Mouse (Mus musculus): ENCODE measurements around the gene BC017158. TPM values are rescaled to one million over a fixed set of nuclear protein-coding genes. Genes with fewer than 3 reads are reported as not detected.

The BC017158 gene
- polyA plus RNA-seq, 1 experiment from 2014 or later, result 20.0 TPM

DNA sequence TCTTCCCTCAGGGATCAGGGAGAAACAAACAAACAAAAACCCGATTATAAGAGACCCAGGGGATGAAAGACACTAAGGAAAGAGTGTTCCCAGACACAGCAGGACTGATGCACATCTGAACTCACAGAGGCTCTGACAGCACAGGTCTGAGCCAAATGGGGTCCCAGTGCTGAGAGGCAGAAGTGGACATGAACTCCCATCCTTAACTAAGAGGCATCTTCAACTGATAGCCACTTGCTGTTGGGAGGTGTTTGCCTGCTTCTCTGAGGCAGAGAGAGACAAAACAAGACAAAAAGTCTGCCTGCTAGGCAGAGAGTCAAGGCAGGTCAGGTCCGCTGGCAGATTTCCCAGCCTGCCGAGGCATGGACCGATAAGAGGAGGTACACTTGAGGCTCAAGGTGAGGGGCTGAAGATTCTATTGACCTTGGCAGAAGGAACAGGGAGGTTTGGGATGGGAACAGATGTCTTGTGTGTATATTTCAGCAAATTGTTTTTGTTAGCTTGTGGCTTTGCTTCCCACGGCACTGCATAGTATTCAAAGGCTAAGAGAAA lies 41.1 kb downstream of the BC017158 start:
- WGBS, result 28% methylated on average over 5 of the region's 5 CpGs
- Histone ChIP-seq H3K27ac (ENCODE audit: poor library complexity, severe bottlenecking) (peak overlapping the region; percentile 17; the same call in 1 of the 2 replicates), H3K4me3 (no peak overlapping the region), H3K4me2 (peak overlapping the region; percentile 28; the same call in 1 of the 2 replicates), H3K27me3 (replicated peaks) (no peaks in the 10 kb centered on the region), H3K9ac (no peak overlapping the region), H3K4me1 (replicated peaks) (peaks cover 34% of the 10 kb centered on the region), H3K9me3 (replicated peaks) (no peaks in the 10 kb centered on the region), H3K36me3 (peaks cover 25% of the 10 kb centered on the region)
- ATAC-seq (ENCODE audit: insufficient number of reproducible peaks, low FRiP score), result no peak; the same call in 1 of the 2 replicates

DNA sequence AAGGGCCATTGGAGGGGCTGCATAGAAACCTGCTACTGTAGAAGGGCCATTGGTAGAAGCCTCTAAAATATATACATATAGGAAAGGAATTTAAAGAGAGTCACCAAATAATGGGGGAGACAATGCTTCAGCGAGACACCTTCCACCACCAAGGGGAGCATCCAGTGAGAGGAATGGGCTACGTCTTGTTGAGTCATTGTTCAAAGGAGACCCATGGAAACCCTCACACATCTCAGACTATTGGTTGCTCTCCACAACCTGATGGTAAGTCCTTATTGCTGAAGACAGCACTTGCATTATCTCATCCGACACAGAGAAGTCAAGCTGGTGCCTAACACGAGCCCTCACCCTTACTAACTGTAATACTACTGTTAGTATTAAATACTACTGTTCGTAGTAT lies 42.2 kb downstream of the BC017158 start:
- no peak overlapping the region for H3K9ac ChIP-seq
- no peak for ATAC-seq (ENCODE audit: insufficient number of reproducible peaks, low FRiP score)
- H3K27me3 ChIP-seq (replicated peaks), result no peaks in the 10 kb centered on the region
- no peak overlapping the region for H3K4me3 ChIP-seq
- H3K9me3 ChIP-seq (replicated peaks), result no peaks in the 10 kb centered on the region
- H3K36me3 ChIP-seq, result peaks cover 35% of the 10 kb centered on the region
- H3K27ac ChIP-seq (ENCODE audit: poor library complexity, severe bottlenecking), result no peak overlapping the region
- 83% methylated on average over 5 of the region's 5 CpGs for WGBS
- peaks cover 38% of the 10 kb centered on the region for H3K4me1 ChIP-seq (replicated peaks)
- H3K4me2 ChIP-seq, result no peak overlapping the region

DNA sequence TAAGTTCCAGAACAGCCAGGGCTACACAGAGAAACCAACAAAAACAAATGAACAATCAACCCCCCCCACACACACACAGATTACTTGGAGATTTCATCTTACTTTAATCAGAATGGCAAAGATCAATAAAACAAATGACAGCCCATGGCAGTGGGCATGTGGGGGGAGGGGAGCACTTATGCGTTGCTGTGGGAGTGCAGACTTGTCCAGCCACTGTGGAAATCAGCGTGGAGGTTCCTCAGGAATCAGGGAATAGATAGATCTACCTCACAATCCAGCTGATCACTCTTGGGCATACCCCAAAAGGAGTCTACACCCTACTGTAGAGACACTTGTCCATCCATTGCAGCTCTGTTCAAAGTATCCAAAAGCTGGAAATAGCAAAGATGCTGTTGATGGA lies 43.0 kb downstream of the BC017158 start:
- H3K4me3 ChIP-seq, result no peak overlapping the region
- H3K36me3 ChIP-seq, result peaks cover 43% of the 10 kb centered on the region
- H3K9ac ChIP-seq, result no peak overlapping the region
- no peaks in the 10 kb centered on the region for H3K27me3 ChIP-seq (replicated peaks)
- H3K4me2 ChIP-seq, result no peak overlapping the region
- ATAC-seq (ENCODE audit: insufficient number of reproducible peaks, low FRiP score), result no peak
- 52% methylated on average over 2 of the region's 2 CpGs for WGBS
- no peaks in the 10 kb centered on the region for H3K9me3 ChIP-seq (replicated peaks)
- peaks cover 45% of the 10 kb centered on the region for H3K4me1 ChIP-seq (replicated peaks)
- H3K27ac ChIP-seq (ENCODE audit: poor library complexity, severe bottlenecking), result no peak overlapping the region

DNA sequence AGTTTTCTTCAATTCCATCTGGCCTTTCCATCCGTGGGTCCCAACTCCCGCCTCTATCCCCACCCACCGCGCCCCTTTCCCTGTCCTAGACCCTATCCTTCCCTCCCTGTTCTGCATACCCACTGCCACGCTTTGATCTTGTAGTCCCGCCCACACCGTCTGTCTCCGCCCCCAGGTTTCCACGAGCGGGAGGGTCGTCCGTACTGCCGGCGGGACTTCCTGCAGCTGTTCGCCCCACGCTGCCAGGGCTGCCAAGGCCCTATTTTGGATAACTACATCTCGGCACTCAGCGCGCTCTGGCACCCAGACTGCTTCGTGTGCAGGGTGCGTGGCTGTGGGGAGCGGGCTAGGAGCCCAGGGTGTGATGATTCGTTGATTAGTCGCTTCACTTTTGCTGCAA lies 45.4 kb downstream of the BC017158 start:
- Histone ChIP-seq H3K4me2 (no peak overlapping the region), H3K9me3 (replicated peaks) (no peaks in the 10 kb centered on the region), H3K4me3 (no peak overlapping the region), H3K27me3 (replicated peaks) (no peaks in the 10 kb centered on the region), H3K4me1 (replicated peaks) (peaks cover 59% of the 10 kb centered on the region), H3K36me3 (peaks cover 61% of the 10 kb centered on the region), H3K27ac (ENCODE audit: poor library complexity, severe bottlenecking) (no peak overlapping the region), H3K9ac (no peak overlapping the region)
- WGBS, result 33% methylated on average over 24 of the region's 24 CpGs
- no peak for ATAC-seq (ENCODE audit: insufficient number of reproducible peaks, low FRiP score)

DNA sequence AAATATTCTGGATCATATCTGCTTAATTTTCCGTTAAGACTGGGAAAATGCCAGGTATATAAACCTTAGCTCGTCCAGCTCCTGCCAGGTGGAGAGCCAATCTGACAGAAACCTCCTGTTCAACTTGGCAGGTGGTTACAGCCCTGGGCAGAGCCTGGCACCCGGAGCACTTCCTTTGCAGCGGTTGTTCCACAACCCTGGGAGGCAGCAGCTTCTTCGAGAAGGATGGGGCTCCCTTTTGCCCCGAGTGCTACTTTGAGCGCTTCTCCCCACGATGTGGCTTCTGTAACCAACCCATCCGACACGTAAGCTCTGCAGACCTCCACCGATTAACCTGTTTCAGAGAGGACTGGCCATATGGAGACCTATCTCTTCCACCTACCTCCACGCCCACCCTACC lies 46.0 kb downstream of the BC017158 start:
- H3K9me3 ChIP-seq (replicated peaks), result no peaks in the 10 kb centered on the region
- WGBS, result 59% methylated on average over 12 of the region's 12 CpGs
- H3K36me3 ChIP-seq, result peaks cover 61% of the 10 kb centered on the region
- H3K27ac ChIP-seq (ENCODE audit: poor library complexity, severe bottlenecking), result no peak overlapping the region
- no peak overlapping the region for H3K4me2 ChIP-seq
- H3K27me3 ChIP-seq (replicated peaks), result no peaks in the 10 kb centered on the region
- no peak overlapping the region for H3K4me3 ChIP-seq
- no peak for ATAC-seq (ENCODE audit: insufficient number of reproducible peaks, low FRiP score)
- peak overlapping the region; percentile 47; the same call in 1 of the 2 replicates for H3K9ac ChIP-seq
- H3K4me1 ChIP-seq (replicated peaks), result peaks cover 52% of the 10 kb centered on the region

DNA sequence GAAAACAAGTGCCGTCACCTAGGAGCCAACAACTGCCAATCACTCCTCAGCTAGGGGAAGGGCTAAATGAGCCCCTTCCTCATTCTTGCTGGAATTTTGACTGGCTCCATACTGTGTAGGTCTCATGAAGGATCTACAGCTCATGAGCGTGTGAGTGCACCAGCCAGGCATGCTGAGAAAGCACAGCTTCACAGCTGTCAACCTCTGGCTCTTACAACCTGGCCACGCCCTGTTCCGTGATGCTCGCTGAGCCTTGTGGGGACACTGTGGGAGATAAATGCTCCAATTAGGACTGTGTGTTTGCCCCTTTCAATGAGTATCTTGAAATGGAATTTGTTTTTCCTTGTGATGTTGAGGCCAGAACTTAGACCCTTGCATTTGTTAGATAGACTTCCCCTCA lies 48.0 kb downstream of the BC017158 start:
- H3K27me3 ChIP-seq (replicated peaks), result no peaks in the 10 kb centered on the region
- 81% methylated on average over 5 of the region's 5 CpGs for WGBS
- peaks cover 64% of the 10 kb centered on the region for H3K36me3 ChIP-seq
- H3K4me1 ChIP-seq (replicated peaks), result peaks cover 53% of the 10 kb centered on the region
- no peak overlapping the region for H3K27ac ChIP-seq (ENCODE audit: poor library complexity, severe bottlenecking)
- no peak for ATAC-seq (ENCODE audit: insufficient number of reproducible peaks, low FRiP score)
- H3K9me3 ChIP-seq (replicated peaks), result no peaks in the 10 kb centered on the region
- no peak overlapping the region for H3K9ac ChIP-seq
- H3K4me3 ChIP-seq, result no peak overlapping the region
- no peak overlapping the region for H3K4me2 ChIP-seq

DNA sequence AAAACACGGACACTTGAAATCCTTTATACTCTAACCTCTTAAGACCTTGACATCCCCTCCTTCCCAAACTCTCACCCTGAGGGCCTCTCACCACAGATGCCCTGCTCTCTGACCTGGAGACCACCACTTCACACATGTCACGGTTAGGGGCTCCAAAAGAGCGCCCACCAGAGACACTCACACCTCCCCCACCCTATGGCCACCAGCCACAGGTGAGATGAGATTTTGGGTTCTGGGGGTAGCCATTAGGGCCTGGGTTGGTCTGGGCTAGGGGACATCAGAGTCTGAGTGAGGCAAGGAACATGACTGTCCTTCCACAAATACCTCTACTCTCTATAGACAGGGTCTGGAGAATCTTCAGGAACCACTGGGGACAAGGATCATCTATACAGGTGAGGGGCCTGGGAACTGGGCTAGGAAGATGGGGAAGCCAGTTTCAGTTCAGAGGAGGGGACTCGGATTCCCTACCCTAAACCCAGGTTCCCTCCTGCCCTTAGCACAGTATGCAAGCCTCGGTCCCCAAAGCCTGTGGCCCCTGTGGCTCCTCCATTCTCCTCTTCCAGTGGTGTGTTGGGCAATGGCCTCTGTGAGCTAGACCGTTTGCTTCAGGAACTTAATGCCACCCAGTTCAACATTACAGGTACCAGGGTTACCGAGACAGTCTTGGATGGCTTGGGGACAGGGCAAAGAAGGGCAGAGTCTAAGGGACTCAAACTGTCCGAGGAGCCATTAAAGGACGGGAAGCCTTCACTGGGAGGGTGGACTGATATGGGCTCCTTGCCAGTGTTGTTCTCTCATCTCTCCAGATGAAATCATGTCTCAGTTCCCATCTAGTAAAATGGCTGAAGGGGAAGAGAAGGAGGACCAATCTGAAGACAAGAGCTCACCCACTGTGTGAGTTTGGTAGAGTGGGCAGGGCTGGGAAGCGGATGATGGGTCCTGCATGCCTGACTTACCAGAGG lies 49.6 kb downstream of the BC017158 start:
- peaks cover 66% of the 10 kb centered on the region for H3K36me3 ChIP-seq
- peak overlapping the region; percentile 85 for H3K4me2 ChIP-seq
- 74% methylated on average over 10 of the region's 10 CpGs for WGBS
- H3K4me1 ChIP-seq (replicated peaks), result peaks cover 53% of the 10 kb centered on the region
- H3K9ac ChIP-seq, result peak overlapping the region; percentile 90
- no peak for ATAC-seq (ENCODE audit: insufficient number of reproducible peaks, low FRiP score)
- H3K9me3 ChIP-seq (replicated peaks), result no peaks in the 10 kb centered on the region
- H3K27ac ChIP-seq (ENCODE audit: poor library complexity, severe bottlenecking), result 0 out of 2 replicates have a peak overlapping the region, but pooled peaks have one; percentile 16
- H3K4me3 ChIP-seq, result peak overlapping the region; percentile 76
- no peaks in the 10 kb centered on the region for H3K27me3 ChIP-seq (replicated peaks)

DNA sequence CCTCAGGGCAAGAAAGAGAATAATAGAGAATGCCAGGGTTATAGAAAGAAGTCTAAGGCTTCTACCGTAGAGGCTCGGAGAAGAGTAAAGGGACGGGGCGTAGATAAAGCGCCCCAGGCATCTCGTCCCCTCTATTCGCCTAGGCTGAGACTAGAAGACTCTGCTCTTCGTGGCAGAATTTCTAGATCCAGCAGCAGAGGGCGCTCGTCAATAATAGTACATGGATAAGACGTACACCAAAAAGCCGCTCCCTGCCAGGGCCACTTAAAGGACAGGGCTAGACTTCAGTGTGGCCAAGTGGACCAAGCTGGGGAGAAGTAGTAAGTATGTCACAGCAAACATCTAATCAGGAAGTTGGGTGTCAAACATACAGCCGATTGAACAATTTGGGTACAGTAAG lies 50.5 kb downstream of the BC017158 start:
- H3K4me3 ChIP-seq, result peak overlapping the region; percentile 76
- peak overlapping the region; percentile 90 for H3K9ac ChIP-seq
- peaks cover 49% of the 10 kb centered on the region for H3K4me1 ChIP-seq (replicated peaks)
- H3K9me3 ChIP-seq (replicated peaks), result no peaks in the 10 kb centered on the region
- ATAC-seq (ENCODE audit: insufficient number of reproducible peaks, low FRiP score), result peak; percentile 84
- peaks cover 66% of the 10 kb centered on the region for H3K36me3 ChIP-seq
- WGBS, result 1% methylated on average over 13 of the region's 13 CpGs
- peak overlapping the region; percentile 97 for H3K27ac ChIP-seq (ENCODE audit: poor library complexity, severe bottlenecking)
- H3K4me2 ChIP-seq, result peak overlapping the region; percentile 85
- H3K27me3 ChIP-seq (replicated peaks), result no peaks in the 10 kb centered on the region

DNA sequence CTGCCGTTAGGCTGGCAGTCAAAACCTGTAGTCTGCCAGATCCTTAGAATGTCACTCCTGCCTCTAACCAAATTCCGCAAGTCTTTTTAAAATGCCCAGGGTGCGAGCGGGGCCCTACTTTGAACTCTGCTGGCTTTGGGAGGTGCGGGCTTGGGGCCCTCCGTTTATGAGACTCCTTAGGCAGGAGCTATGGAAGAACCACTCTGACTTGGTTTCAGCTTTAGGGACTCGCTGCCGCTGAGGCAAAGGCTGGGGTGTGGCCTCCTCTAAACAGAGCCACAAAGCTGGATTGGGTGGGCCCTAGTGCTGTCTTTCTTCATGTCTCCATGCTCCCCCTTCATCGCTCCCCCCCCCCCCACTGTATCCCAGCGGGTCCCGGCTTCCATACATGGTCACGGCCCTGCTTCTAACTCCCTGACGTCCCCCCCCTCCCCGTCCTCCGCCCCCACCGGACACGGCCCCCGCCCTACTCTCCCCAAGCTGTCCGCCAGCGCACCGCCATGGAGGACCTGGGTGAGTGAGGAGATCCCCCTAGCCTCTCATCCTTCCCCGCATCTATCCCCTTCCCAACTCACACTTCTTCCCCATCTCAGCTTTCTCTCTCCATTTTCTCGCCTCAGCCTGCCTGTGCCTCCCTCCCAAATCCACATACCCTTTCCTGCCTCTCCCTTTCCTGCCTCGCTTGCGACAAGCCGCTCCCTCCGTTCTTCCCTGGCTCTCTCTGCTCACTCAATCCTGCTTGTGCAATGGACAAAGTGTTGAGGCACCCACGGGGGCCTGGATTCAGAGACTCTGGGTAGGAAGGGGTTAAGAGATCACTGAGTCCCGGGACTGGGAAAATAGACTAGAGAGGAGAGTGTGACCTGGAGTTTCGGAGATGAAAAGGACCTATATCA lies 51.2 kb downstream of the BC017158 start, which contains the start of gene Tgfb1i1:
Gene Tgfb1i1, plus strand, starts transcription at position 317 of the 896 bp plus-strand sequence.
- Histone ChIP-seq H3K27ac (ENCODE audit: poor library complexity, severe bottlenecking) (peak within 1 kb of the TSS; percentile 97), H3K4me1 (replicated peaks) (peaks cover 42% of the 10 kb centered on the region), H3K9me3 (replicated peaks) (no peaks in the 10 kb centered on the region), H3K9ac (peak within 1 kb of the TSS; percentile 90), H3K4me3 (peak within 1 kb of the TSS; percentile 76), H3K4me2 (peak within 1 kb of the TSS; percentile 85), H3K27me3 (replicated peaks) (no peaks in the 10 kb centered on the region), H3K36me3 (peaks cover 66% of the 10 kb centered on the region)
- peak; percentile 86 for ATAC-seq (ENCODE audit: insufficient number of reproducible peaks, low FRiP score)
- WGBS, result 1% methylated on average over 26 of the region's 30 CpGs

DNA sequence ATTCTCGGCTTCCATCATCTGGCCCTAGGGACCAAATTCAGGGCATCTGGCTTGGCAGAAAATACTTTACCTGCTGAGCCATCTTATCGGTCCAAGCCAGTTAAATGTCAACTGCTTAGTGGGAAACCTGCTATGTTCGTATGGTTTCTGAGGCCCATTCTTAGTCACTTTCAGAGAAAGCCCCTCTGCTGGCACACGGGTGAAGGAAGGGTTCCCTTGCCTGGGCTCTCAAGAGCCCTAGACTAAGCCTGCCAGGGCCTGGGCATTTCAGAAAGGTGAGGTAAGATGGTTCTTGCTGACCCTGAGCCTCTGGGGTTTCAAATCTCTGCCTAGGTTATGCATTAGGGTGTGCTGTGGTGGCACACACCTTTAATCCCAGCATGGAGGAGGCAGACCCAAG lies 52.4 kb downstream of the BC017158 start:
- peaks cover 38% of the 10 kb centered on the region for H3K4me1 ChIP-seq (replicated peaks)
- no peak for ATAC-seq (ENCODE audit: insufficient number of reproducible peaks, low FRiP score)
- H3K27me3 ChIP-seq (replicated peaks), result no peaks in the 10 kb centered on the region
- H3K9ac ChIP-seq, result peak overlapping the region; percentile 90
- H3K4me3 ChIP-seq, result no peak overlapping the region
- H3K4me2 ChIP-seq, result peak overlapping the region; percentile 85
- peaks cover 67% of the 10 kb centered on the region for H3K36me3 ChIP-seq
- 88% methylated on average over 4 of the region's 4 CpGs for WGBS
- H3K27ac ChIP-seq (ENCODE audit: poor library complexity, severe bottlenecking), result peak overlapping the region; percentile 97; the same call in 1 of the 2 replicates
- no peaks in the 10 kb centered on the region for H3K9me3 ChIP-seq (replicated peaks)

All from heart, embryonic 12.5 days (tissue).